Mouse (Mus musculus) thymus, postnatal 4 days (tissue): ENCODE measurements around the gene H2-Q4.
"Not testable (repeated sequence)": the region's sequence is repeated elsewhere in the genome, so short reads cannot be mapped to it uniquely, and the experiment has no call there.

Experiments
- DNase-seq: peaks from one replicate; pipeline ENCODE4 v3.0.0; 2021

The H2-Q4 gene

DNA sequence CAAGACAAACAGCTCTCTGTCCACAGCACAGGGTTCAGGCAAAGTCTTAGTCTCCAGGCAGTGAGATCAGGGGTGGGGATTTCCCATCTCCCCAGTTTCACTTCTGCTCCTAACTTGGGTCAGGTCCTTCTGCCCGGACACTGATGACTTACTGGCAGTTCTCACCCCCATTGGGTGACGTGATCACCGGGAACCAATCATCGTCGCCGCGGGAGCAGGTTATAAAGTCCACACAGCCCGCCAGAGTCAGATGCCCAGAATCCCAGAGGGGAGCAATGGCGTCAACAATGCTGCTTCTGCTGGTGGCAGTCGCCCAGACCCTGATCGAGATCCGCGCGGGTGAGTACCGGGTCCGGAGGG is at the start of gene H2-Q4:
Gene H2-Q4, plus strand, starts transcription at position 249 of the 360 bp plus-strand sequence.
- DNase-seq, result peak; percentile 91

DNA sequence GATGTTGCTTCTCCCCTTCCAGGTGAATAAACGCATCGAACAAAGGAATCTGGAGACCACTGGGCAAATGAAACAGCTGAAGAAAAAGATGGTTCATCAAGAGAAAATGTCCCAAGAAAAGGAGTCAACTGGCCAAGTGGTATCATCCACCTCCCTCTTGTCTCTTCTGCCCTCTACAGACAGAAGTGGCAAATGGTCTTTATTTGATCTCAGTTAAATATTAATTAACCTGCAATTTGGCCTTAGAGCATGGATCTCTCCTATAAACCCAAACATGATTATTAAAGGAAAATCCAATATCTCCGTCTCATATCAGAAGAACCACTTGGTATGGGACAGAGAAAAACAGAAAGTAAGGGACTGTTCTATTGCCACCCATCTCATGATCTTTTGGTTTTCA is 49.7 kb upstream of the H2-Q4 start:
- not testable (repeated sequence) for DNase-seq

DNA sequence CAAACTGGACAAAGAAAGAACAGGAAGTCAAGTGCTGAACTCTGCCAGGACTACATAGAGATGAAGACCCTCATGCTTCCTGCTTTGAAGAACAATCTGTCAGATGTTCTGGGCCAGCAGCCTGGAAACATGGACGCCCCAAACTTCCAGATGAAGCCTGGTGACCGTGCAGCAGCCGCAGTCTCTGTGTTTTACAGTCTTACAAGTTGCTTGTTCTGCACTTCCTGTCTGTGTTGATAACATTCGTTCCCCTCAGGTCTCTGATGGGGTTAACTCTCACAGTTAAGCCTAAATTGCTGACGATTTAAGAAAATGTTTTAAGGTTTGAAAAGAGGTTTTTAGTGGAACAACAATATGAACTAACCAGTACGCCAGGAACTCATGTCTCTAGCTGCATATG is 47.9 kb upstream of the H2-Q4 start:
- DNase-seq, result not testable (repeated sequence)

DNA sequence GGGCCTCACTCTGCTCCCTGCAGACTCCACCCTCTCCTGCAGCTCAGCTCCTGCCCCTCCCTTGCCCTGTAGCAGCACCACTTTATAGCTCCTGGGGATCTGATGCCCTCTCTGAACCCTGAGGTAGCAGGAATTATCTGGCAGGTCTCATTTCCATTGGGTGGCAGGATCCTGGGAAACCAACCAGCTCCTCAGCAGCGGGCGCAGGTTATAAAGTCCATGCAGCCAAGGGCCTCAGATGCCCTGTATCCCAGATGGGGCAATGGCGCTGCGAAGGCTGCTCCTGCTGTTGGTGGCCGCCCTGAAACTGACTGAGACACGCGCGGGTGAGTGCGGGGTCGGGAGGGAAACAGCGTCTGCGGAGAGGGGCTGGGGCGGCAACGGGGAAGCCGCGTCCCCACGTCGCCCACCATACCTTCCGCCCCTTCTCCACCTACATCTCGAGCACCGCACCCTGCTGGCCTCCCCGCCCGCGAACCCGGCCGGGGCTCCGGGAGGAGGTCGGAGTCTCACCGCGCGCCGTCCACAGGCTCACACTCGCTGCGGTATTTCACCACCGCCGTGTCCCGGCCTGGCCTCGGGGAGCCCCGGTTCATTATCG is 37.2 kb upstream of the H2-Q4 start, which contains the start of gene H2-Q2:
Gene H2-Q2, plus strand, starts transcription at position 172 of the 601 bp plus-strand sequence.
- peak; percentile 68 for DNase-seq

DNA sequence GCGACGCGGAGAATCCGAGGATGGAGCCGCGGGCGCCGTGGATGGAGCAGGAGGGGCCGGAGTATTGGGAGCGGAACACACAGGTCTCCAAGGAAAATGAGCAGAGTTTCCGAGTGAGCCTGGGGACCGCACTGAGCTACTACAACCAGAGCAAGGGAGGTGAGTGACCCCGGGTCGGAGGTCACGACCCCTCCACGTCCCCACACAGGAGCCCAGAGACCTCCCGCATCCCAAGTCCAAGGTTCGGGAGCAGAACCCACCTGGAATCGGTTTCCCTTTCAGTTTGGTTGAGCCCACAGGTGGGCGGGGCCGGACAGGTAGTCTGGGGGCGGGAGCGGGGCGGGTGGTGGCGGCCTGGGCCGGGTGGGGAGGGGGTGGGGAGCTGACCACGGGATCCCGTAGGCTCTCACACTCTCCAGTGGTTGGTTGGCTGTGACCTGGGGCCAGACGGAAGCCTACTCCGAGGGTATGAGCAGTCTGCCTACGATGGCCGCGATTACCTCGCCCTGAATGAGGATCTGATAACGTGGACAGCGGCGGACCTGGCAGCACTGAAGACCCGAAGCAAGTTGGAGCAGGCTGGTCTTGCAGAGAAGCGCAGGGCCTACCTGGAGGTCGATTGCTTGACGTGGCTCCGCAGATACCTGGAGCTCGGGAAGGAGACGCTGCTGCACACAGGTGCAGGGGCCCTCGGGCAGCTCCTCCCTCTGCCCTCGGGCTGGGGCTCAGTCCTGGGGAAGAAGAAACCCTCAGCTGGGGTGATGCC is 36.5 kb upstream of the H2-Q4 start:
- peak; percentile 51 for DNase-seq

DNA sequence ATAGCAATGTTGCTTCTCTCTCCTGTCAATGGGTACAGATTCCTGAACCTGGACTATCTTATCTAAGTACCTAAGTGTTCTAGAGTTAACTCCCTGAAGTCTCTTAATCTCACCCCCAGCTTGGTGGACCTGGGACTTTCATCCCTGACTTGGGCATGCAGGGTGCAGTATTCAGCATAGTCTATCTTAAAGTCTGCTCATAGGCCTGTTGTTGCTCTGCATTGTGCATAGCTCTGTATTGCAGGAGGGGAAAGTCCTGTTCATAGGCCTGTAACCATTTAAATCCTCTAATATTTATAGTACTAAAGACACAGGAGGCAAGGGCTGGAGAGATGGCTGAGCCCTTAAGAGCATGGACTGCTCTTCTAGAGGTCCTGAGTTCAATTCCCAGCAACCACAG is 31.8 kb upstream of the H2-Q4 start:
- DNase-seq, result not testable (repeated sequence)

DNA sequence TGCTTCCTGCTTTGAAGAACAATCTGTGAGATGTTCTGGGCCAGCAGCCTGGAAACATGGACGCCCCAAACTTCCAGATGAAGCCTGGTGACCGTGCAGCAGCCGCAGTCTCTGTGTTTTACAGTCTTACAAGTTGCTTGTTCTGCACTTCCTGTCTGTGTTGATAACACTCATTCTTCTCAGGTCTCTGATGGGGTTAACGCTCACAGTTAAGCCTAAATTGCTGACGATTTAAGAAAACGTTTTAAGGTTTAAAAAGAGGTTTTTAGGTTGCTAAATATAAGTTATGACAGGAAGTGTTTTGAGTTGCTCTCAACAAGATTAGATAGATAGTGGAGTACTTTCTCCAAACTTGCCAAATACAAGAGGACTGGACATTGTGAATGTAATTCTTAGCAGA is 26.1 kb upstream of the H2-Q4 start:
- DNase-seq, result peak; percentile 11

DNA sequence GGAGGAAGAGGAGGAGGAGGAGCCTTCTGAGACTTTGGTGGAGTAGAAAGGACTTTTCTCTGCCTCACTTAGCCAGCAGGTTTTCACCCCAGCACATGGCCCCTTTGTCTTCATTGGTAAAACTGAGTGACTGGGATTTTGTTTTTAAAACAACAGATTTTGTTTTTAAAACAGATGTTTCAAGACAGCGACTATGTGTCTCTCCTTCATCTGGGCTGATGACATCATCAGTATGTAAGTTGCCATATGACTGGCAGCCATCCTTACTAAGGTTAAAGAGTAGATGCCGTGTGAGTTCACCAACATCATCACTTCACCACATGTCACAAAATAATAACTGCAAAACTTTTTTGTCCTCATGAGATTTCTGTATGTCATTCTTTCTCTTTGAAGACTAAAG is 25.3 kb upstream of the H2-Q4 start:
- DNase-seq, result peak; percentile 20

DNA sequence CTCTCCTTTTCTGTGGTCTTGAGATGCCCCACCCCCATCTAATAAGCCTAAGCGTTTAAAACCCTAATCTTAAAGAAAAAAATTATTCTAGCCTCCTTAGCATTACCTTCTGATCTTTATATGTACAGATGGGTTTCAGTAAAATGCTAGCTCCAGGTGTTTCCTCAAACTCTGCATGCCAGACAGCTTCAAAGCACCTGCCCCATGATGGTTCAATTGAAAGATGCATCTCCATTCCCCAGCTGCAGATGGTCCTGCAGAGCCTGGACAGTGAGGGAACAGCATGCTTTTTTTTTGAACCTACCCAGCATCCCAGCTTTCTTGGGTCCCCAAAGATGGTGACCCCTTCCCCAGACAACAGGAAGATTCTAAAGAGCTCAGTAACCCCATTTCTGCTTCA is 22.3 kb upstream of the H2-Q4 start:
- peak; percentile 50 for DNase-seq

DNA sequence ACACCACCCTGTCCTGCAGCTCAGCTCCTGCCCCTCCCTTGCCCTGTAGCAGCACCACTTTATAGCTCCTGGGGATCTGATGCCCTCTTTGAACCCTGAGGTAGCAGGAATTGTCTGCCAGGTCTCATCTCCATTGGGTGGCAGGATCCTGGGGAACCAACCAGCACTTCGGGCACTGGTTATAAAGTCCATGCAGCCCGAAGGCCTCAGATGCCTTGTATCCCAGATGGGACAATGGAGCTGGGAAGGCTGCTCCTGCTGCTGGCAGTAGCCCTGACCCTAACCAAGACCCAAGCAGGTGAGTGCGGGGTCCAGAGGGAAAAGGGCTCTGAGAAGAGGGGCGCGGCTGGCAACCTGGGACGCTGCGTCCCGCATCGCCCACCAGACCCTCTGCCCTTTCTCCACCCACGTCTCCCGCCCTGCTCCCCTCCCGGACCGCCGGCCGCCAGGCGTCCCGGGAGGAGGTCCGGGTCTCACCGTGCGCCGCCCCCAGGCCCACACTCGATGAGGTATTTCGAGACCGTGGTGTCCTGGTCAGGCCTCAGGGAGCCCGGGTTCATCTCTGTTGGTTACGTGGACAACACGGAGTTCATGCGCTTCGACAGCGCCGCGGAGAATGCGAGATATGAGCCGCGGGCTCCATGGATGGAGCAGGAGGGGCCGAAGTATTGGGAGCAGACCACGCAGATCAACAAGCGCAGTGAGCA is 20.5 kb upstream of the H2-Q4 start:
- DNase-seq, result peak; percentile 54

DNA sequence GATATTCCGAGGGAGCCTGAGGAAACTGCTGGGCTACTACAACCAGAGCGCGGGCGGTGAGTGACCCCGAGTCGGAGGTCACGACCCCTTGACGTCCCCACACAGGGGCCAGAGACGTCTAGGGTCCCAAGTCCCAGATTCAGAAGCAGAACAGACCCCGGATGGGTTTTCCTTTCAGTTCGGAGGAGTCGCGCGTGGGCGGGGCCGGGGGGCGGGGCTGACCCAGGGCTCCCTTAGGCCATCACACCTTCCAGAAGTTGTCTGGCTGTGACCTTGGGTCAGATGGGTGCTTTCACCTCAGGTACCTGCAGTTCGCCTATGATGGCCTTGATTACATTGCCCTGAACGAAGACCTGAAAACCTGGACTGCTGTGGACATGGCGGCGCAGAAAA is 20.0 kb upstream of the H2-Q4 start:
- peak; percentile 47 for DNase-seq

DNA sequence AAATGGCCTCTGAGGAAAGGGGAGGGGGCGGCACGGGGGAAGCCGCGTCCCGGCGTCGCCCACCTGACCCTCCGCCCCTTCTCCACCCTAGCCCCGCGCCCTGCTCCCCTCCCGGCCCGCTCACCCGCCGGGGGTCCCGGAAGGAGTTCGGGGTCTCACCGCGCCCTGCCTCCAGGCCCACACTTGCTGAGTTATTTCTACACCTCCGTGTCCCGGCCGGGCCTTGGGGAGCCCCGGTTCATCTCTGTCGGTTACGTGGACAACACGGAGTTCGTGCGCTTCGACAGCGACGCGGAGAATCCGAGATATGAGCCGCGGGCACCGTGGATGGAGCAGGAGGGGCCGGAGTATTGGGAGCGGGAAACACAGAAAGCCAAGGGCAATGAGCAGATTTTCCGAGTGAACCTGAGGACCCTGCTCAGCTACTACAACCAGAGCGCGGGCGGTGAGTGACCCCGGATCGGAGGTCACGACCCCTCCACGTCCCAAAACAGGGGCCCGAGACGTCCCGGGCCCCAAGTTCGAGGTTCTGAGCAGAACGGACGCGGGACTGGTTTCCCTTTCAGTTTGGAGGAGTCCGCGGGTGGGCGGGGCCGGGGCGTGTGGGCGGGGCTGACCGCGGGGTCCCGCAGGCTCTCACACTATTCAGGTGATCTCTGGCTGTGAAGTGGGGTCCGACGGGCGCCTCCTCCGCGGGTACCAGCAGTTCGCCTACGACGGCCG is 473 bp downstream of the H2-Q4 start:
- DNase-seq, result peak; percentile 69

DNA sequence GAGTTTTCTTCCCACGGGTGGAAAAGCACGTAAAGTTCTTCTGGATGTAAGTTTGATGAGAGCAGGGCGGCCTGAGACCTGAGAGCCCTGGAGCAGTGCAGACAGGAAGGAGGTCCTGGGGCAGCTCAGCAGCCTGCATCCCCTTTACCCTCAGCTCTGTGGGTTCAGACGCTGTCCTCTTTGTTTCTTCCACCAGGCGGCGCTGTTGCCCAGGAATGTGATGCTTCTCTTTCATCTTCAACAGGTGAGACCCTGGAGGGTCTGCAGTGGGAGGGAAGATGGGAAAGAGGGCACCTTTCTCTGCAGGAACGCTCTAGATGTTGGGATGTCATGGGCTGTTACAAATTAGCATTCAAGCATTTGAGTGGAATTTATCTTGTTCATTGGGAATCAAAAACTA is 10.4 kb downstream of the H2-Q4 start:
- peak; percentile 88 for DNase-seq

DNA sequence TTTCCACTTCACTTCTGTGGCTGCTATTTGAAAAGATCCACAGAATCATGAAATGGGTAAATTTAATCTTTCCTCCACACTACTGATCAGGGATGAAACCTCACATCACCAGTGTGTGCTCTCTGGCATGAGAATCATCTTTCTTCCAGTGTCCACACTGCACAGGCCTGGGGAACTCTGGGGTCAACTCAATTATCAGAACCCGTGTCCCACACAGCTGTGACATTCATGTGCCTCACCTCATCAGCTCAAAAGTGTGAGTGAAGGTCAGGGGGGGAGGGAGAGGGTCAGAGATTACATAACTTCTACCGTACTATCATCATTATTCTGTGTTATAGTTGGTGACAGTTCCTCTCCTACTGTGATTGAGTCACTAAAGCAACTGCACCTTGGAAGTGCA is 13.3 kb downstream of the H2-Q4 start:
- not testable (repeated sequence) for DNase-seq

DNA sequence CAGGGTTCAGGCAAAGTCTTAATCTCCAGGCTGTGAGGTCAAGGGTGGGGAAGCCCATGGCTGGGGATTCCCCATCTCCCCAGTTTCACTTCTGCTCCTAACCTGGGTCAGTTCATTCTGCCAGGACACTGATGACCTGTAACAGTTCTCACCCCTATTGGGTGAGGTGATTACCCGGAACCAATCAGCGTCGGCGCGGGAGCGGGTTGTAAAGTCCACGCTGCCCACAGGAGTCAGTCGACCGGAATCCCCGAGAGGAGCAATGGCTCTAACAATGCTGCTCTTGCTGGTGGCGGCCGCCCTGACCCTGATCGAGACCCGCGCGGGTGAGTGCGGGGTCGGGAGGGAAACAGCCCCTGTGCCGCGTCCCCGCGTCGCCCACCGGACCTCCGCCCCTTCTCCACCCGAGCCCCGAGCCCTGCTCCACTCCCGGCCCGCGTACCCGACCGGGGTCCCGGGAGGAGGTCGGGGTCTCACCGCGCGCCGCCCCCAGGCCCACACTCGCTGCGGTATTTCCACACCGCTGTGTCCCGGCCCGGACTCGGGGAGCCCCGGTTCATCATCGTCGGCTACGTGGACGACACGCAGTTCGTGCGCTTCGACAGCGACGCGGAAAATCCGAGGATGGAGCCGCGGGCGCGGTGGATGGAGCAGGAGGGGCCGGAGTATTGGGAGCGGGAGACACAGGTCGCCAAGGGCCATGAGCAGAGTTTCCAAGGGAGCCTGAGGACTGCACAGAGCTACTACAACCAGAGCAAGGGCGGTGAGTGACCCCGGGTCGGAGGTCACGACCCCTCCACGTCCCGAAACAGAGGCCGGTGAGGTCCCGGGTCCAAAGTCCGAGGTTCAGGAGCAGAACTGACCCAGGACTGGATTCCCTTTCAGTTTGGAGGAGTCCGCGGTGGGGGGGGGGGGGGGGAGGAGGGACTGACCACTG is 14.7 kb downstream of the H2-Q4 start:
- DNase-seq, result not testable (repeated sequence)

DNA sequence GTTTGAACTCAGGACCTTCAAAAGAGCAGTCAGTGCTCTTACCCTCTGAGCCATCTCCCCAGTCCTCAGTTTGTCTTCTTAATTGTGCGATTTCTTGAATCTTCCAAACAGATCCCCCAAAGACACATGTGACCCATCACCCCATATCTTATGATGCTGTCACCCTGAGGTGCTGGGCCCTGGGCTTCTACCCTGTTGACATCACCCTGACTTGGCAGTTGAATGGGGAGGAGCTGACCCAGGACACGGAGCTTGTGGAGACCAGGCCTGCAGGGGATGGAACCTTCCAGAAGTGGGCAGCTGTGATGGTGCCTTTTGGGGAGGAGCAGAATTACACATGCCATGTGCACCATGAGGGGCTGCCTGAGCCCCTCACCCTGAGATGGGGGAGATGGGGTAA is 17.5 kb downstream of the H2-Q4 start:
- not testable (repeated sequence) for DNase-seq

DNA sequence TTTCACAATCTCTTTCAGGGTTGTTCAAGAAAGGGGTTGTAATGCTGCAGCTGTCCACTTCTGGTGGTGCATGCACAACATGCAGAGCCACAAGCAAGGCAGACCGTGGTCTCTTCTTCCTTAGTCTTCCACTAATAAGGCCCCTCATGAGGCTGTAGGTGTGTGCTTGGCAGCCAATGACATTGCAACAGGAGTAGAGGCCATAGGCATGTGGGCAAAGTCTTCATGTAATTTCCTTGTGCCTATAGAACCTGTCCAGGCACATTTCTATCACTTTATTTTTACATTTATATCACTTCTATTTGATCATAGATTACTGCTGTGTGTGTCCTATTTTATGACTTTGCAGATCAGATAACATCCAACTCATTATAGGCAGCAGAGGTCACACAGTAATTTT is 33.6 kb downstream of the H2-Q4 start:
- DNase-seq, result not testable (repeated sequence)

DNA sequence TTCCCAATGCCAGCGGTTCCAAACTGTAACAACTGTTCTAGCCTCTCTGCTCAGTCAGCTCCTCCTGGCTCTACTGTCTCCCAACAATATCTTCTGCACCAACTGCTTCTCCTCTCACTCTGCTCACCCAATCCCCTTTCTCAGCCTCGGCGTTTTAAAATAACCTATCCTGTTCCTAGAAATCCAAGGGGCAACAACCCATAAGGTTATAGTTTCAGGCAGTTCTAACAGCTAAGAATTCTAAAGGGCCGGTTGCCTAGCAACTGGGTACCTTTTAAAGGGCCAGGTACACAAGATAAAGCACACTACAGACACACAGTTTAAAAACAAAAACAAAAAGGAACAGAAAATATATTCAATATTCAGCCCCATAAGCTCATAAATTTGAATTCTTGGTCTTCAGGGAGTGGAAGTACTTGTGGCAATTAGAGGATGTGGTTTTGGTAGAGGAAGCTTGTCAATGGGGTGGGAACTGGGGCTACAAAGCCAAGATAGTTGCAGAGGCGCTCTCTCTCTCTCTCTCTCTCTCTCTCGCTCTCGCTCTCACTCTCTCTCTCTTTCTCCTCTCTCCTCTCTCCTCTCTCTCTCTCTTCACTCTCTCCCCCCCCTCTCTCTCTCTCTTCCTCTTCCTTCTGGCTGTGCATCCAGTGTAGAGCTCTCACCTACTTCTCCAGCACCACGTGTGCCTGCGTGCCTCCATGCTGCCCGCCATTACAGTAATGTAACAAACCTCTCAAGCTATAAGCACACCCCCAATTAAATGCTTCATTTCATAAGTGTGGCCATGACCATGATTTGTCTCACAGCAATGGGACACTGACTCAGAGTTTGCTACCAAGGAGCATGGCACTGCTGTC is 36.1 kb downstream of the H2-Q4 start:
- not testable (repeated sequence) for DNase-seq

DNA sequence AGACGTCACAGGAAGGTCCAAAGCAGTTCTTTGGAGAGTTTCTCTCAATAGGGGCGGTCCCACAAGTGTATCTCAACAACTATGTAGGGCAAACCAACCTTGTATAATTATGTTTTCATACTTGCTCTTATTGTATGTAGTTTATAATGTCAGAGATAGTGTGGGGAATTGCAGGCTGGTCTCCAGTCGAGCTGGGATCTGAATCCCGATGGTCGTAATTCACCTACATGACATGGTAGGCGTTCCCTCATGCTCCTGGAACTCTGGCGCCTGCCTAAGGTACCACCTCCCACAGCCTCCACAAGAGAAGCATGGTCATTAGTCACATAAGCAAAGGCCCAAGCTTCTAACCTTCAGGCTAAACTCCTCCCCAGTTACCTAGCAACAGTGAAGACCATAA is 39.4 kb downstream of the H2-Q4 start:
- DNase-seq, result no peak

DNA sequence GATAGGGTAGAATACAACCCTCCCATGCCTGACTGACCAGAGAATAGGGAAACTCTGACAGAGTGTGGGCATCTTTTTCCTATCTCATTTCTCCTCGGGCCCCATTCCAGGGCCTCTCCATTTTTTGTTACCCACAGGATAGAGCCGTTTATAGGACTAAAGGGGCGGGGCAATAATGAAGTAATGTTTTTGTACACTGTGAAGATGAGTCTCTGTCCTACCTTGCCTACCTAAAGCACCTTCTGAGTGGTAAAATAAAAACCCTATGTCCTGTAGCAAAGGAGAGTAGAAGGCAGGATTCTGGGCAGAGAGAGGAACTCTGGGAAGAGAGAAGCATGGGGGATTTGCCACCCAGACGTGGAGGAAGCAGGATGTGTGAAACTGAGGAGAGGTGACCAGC is 40.1 kb downstream of the H2-Q4 start:
- DNase-seq, result not testable (repeated sequence)

DNA sequence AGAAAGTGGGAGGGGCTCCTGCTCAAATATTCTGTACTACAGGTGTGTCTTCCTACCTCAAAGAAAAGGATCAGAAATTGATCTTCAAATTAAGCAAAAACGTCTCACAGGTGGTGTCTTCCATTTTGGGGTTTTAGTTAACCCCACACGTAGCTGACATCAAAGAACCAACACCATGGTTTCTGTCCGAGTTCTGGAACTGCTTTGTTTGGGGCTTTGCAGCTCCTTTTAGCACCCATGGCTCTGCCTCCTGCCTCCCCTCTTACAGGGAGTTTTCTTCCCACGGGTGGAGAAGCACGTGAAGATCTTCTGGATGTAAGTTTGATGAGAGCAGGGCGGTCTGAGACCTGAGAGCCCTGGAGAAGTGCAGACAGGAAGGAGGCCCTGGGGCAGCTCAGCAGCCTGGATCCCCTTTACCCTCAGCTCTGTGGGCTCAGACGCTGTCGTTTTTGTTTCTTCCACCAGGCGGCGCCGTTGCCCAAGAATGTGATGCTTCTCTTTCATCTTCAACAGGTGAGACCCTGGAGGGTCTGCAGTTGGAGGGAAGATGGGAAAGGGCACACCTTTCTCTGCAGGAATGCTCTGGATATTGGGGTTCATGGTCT is 40.9 kb downstream of the H2-Q4 start:
- peak; percentile 78 for DNase-seq
